Mouse (Mus musculus): ENCODE results near the gene Btbd16. TPM values are rescaled to one million over a fixed set of nuclear protein-coding genes. Genes with fewer than 3 reads are reported as not detected.

Gene Btbd16
- polyA plus RNA-seq, 1 experiment from 2014 or later = 0.11 TPM

DNA sequence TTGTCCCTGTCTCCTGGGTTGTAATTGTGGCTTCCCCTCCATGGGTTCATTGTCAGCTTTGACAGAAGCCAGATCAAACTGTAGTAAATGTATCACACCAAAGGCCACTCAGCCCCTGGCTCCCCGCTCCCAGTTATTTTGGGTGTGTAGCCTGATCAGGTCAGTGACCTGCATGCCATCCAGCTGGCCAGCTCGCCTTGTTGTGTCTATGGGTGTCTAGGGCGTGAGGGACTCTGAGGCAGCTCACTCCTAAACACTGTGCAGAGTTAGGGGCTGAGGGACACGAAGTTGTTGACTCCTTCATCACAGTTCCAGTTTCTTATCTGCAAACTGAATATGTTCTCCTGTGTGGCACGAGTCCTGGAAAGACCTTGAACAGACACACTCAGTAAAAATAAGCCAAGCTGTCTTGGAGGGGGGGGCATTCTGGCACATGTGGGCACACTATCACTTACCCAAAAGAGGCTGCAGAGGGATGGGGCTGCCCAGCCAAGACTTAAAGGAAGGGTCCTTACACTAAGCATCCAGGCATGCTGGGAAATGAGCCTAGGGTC is 7.1 kb downstream of the Btbd16 start:
- H3K4me2 ChIP-seq = no peak overlapping the region
- ATAC-seq (ENCODE audit: low read depth) = no peak
- WGBS = 75% methylated on average over 5 of the region's 5 CpGs
- no peak overlapping the region for H3K27ac ChIP-seq (replicated peaks)
- 0 out of 2 replicates have a peak, but pooled peaks cover under 1% of the 10 kb centered on the region for H3K4me1 ChIP-seq (replicated peaks)
- no peaks in the 10 kb centered on the region for H3K9me3 ChIP-seq
- no peak overlapping the region for H3K9ac ChIP-seq
- H3K36me3 ChIP-seq = no peaks in the 10 kb centered on the region
- no peak overlapping the region for H3K4me3 ChIP-seq
- H3K27me3 ChIP-seq = no peaks in the 10 kb centered on the region

DNA sequence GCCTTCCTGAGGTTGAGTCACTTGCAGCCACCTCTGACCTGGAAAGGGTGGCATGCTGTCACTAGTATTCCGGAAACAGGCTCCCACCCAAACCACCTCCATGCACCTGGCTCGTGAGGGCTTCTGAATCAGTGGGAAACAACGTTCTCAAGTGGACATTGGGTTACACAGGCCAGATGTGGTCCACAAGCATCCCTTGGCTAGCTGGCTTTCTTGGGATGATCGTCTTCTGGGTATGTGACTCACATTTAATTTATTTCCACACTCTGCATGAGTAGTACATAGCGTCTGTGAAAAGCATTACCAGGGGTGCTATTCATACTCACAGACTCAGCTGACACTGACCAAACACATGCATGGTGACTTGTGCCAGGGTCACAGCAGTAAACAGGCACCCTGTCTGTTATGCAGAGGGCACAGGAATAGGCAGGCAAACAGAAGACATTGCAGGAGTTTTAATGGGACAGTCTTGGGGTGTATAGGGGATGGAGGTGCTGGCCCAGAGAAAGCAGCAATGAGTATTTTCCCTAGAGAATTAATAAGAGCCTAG is 8.7 kb downstream of the Btbd16 start:
- no peak overlapping the region for H3K27ac ChIP-seq (replicated peaks)
- no peak overlapping the region for H3K4me3 ChIP-seq
- no peaks in the 10 kb centered on the region for H3K27me3 ChIP-seq
- no peaks in the 10 kb centered on the region for H3K36me3 ChIP-seq
- peaks cover 8% of the 10 kb centered on the region; the same call in 1 of the 2 replicates for H3K4me1 ChIP-seq (replicated peaks)
- H3K4me2 ChIP-seq = no peak overlapping the region
- no peaks in the 10 kb centered on the region for H3K9me3 ChIP-seq
- WGBS = 74% methylated on average over 5 of the region's 5 CpGs
- no peak for ATAC-seq (ENCODE audit: low read depth)
- H3K9ac ChIP-seq = no peak overlapping the region

DNA sequence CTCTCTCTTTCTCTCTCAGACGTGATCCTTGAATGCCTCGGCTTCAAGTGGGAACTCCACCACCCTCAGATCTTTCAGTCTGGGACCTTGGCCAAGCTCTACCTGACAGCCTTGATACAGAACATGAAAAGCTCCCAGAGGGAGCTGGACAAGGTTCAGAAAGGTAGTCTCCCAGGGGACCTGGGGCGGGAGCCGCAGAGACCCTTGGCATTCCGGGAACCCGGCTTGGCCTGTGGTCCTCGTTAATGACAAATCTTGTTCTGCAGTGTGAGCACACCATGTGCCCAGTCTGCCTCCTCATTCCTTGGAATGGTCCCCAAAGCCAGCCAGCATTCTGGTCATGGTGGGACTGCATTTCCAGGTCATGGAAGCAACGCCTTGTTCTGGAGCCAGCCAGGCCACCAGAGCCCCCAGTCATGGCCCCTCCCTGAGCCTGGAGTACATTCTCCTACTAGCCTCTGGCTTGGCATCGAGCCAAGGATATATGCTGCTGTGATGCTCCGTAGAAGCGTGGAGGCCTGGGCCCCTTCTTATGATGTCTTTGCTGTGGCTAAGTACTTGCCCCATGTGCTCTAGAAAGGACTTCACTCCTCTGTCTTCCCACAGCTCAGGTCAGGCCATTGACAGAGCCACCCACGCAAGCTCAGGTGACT is 12.2 kb downstream of the Btbd16 start:
- Histone ChIP-seq H3K27ac (replicated peaks) (no peak overlapping the region), H3K9me3 (no peaks in the 10 kb centered on the region)
- ATAC-seq (ENCODE audit: low read depth) = no peak

DNA sequence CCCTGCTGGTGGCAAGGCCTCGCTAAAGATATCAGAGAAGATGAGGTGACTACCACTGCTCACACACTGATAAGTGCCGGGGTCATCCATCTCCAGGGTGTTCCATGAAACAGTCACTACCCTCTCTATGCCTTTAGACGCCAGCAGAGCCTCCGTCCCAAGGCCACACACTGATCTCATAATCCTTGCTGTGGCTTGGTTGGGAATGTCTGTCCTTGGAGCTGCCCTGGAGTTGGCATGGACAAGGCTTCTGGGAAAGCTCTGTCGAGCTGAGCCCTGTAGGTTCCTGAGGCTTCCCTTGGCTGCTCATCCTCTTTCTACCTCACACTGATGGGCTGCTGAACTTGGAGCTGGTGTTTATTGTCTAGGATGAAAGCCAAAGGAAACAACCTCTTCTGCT is 12.8 kb downstream of the Btbd16 start:
- no peaks in the 10 kb centered on the region for H3K9me3 ChIP-seq
- H3K4me3 ChIP-seq = no peak overlapping the region
- ATAC-seq (ENCODE audit: low read depth) = no peak
- H3K36me3 ChIP-seq = no peaks in the 10 kb centered on the region
- WGBS = 88% methylated on average over 5 of the region's 5 CpGs
- H3K4me1 ChIP-seq (replicated peaks) = peaks cover 8% of the 10 kb centered on the region; the same call in 1 of the 2 replicates
- H3K4me2 ChIP-seq = no peak overlapping the region
- H3K9ac ChIP-seq = no peak overlapping the region
- H3K27me3 ChIP-seq = no peaks in the 10 kb centered on the region
- H3K27ac ChIP-seq (replicated peaks) = no peak overlapping the region

More for the DNA sequence above, 12.2 kb downstream of the Btbd16 start:
- Histone ChIP-seq H3K4me3 (no peak overlapping the region), H3K4me2 (no peak overlapping the region), H3K9ac (no peak overlapping the region), H3K27me3 (no peaks in the 10 kb centered on the region), H3K36me3 (no peaks in the 10 kb centered on the region), H3K4me1 (replicated peaks) (peaks cover 8% of the 10 kb centered on the region; the same call in 1 of the 2 replicates)
- 80% methylated on average over 12 of the region's 12 CpGs for WGBS

DNA sequence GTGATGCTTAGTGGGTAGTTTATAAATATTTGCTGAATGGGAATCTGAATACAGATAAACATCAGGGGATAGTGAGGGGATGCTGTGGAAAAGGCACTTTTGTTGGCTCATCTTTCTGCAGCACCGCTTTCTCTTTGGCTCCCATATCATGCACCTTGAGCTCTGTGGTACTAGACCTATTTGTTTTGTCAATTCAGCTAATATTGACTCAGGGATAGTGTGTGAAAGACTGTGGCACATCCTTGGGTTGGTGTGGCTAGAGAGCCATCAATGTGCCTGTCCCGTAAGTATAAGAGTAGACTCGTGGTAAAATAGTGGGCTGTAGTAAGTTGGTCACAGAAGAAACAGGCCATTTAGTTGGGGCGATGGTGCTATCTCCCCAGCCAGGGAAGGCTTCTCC is 13.7 kb downstream of the Btbd16 start:
- Histone ChIP-seq H3K9me3 (no peaks in the 10 kb centered on the region), H3K4me1 (replicated peaks) (peaks cover 8% of the 10 kb centered on the region; the same call in 1 of the 2 replicates), H3K4me2 (no peak overlapping the region), H3K36me3 (no peaks in the 10 kb centered on the region), H3K4me3 (no peak overlapping the region), H3K27ac (replicated peaks) (no peak overlapping the region), H3K9ac (no peak overlapping the region), H3K27me3 (no peaks in the 10 kb centered on the region)
- no peak for ATAC-seq (ENCODE audit: low read depth)
- WGBS = 95% methylated on average over 4 of the region's 4 CpGs

DNA sequence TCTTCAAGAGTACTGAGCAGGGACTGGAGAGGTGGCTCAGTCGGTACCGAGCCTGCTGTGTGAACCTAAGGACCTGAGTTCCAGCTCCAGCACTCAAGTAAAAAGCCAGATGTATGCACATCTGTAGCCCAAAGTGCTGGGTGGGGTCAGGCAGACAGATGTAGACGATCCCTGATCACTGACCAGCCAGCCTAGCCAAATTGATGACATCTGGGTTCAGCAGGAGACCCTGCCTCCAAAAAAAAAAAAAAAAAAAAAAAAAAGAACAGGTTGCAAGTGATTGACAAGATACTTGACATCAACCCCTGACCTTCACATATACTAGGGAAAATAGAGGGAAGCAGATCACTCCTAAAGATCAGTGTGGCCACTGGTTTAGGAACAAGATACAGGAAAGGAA is 15.1 kb downstream of the Btbd16 start:
- no peak overlapping the region for H3K4me2 ChIP-seq
- H3K9ac ChIP-seq = no peak overlapping the region
- no peak overlapping the region for H3K4me3 ChIP-seq
- no peak for ATAC-seq (ENCODE audit: low read depth)
- no peaks in the 10 kb centered on the region for H3K9me3 ChIP-seq
- H3K27ac ChIP-seq (replicated peaks) = no peak overlapping the region
- no peaks in the 10 kb centered on the region for H3K36me3 ChIP-seq
- H3K4me1 ChIP-seq (replicated peaks) = peaks cover 8% of the 10 kb centered on the region; the same call in 1 of the 2 replicates
- WGBS = 91% methylated on average over 3 of the region's 3 CpGs
- H3K27me3 ChIP-seq = no peaks in the 10 kb centered on the region

DNA sequence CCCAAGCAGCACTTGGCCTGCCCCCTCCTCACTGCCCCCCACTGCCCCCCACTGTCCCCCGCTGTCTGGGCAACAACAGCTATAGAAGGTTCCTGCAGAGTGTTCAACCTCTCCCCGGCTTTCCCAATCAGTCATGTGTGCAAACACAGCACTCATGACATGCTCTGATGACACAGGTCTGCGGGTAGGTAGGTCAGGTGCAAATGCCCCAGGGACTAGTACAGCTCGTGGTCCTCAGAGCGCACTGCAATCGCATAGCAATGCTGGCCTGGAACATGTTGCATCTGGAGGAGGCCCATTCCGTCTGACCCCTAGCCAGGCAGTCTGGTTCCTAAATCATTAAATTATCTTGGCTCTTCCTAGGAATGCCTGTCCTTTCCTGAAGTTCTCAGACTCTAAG is 15.6 kb downstream of the Btbd16 start:
- no peaks in the 10 kb centered on the region for H3K36me3 ChIP-seq
- ATAC-seq (ENCODE audit: low read depth) = no peak
- no peak overlapping the region for H3K4me2 ChIP-seq
- peaks cover 8% of the 10 kb centered on the region; the same call in 1 of the 2 replicates for H3K4me1 ChIP-seq (replicated peaks)
- no peak overlapping the region for H3K27ac ChIP-seq (replicated peaks)
- H3K9ac ChIP-seq = no peak overlapping the region
- WGBS = 84% methylated on average over 7 of the region's 7 CpGs
- H3K9me3 ChIP-seq = no peaks in the 10 kb centered on the region
- H3K4me3 ChIP-seq = no peak overlapping the region
- H3K27me3 ChIP-seq = no peaks in the 10 kb centered on the region

DNA sequence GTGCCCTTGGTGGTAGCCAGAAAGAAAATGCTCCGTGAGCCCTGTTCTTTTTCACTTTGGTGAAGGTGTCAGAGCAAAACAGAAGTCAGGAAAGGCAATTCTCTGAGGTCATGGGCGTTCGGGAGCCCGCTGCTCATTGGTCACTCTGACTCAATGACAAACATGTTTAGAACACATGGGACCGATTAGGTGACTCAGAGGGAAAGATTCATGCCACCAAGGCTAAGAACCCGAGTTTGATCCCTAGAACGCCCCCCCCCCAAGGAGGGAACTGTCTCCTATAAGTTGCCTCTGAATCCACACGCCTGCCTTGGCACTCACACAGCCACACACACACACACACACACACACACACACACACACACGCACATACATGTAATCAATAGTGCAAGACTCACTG is 19.8 kb downstream of the Btbd16 start:
- no peak overlapping the region for H3K27ac ChIP-seq (replicated peaks)
- H3K4me2 ChIP-seq = no peak overlapping the region
- H3K4me3 ChIP-seq = no peak overlapping the region
- H3K36me3 ChIP-seq = no peaks in the 10 kb centered on the region
- H3K4me1 ChIP-seq (replicated peaks) = no peaks in the 10 kb centered on the region; the same call in 1 of the 2 replicates
- 79% methylated on average over 9 of the region's 9 CpGs for WGBS
- H3K27me3 ChIP-seq = no peaks in the 10 kb centered on the region
- ATAC-seq (ENCODE audit: low read depth) = no peak
- H3K9me3 ChIP-seq = no peaks in the 10 kb centered on the region
- H3K9ac ChIP-seq = no peak overlapping the region

DNA sequence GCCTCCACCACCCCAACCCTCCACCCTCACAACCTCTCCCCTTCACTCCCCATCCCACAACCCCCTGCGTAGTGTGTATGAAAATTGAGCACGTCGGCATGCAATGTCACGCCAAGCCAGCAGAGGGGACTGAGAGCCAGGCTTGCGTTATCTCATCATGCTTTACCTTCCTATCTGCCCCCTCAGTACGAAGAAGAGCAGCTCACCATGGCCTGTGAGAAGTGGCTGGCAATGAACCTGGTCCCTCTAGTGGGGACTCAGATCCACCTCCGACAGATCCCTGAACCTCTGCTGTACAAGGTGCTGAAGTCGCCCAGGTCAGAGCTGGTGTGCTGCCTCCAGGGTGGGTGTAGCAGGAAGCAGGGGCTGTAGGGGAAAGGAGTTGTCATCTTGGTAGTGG is 22.9 kb downstream of the Btbd16 start:
- Histone ChIP-seq H3K27ac (replicated peaks) (no peak overlapping the region), H3K27me3 (no peaks in the 10 kb centered on the region), H3K4me3 (no peak overlapping the region), H3K9me3 (no peaks in the 10 kb centered on the region), H3K4me1 (replicated peaks) (no peaks in the 10 kb centered on the region; the same call in 1 of the 2 replicates), H3K36me3 (no peaks in the 10 kb centered on the region), H3K4me2 (no peak overlapping the region), H3K9ac (no peak overlapping the region)
- 75% methylated on average over 8 of the region's 8 CpGs for WGBS
- no peak for ATAC-seq (ENCODE audit: low read depth)

DNA sequence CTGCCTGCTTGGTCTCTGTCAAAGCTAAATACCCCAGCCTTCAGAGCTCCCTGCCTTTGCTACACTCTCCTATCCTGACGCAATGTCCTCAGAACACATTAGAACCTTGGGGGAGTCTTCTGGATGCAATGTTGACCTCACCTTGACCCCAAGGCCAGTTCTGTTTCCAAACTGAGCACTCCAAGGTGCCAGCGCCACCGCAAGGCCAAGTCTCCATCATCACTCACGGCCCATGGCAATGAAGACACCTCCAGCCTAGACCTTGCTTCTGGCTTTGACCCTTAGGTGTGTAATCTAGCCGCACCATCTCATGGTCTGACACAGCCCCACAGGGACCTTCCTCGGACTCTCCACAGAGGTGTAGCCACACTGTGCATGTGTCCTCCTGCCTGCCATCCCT is 23.7 kb downstream of the Btbd16 start:
- no peak overlapping the region for H3K9ac ChIP-seq
- H3K9me3 ChIP-seq = no peaks in the 10 kb centered on the region
- no peak overlapping the region for H3K4me3 ChIP-seq
- H3K27me3 ChIP-seq = no peaks in the 10 kb centered on the region
- H3K4me2 ChIP-seq = no peak overlapping the region
- WGBS = 89% methylated on average over 6 of the region's 6 CpGs
- H3K4me1 ChIP-seq (replicated peaks) = no peaks in the 10 kb centered on the region; the same call in 1 of the 2 replicates
- H3K36me3 ChIP-seq = no peaks in the 10 kb centered on the region
- ATAC-seq (ENCODE audit: low read depth) = no peak
- no peak overlapping the region for H3K27ac ChIP-seq (replicated peaks)

DNA sequence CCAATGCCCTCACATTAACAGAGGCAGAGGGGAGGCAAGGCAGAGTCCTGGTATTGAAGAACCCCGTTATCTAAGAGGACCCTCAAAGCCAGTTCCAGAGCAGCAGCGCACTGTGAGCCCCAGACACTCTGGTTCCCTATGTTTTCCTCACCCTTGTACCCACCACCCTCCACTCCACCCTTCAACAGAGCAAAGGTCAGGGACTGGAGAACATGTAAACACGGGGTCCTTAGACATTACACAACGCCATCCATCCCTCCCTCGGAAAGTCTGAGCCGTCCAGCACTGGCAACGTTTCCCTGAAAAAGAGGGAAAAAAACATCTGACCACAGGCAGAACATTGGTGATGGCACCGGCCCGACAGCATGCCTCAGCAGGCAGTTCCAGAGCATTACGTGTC is 25.5 kb downstream of the Btbd16 start:
- Histone ChIP-seq H3K4me2 (no peak overlapping the region), H3K9me3 (no peaks in the 10 kb centered on the region), H3K27me3 (no peaks in the 10 kb centered on the region), H3K27ac (replicated peaks) (no peak overlapping the region), H3K4me3 (no peak overlapping the region), H3K9ac (no peak overlapping the region), H3K36me3 (no peaks in the 10 kb centered on the region), H3K4me1 (replicated peaks) (no peaks in the 10 kb centered on the region; the same call in 1 of the 2 replicates)
- ATAC-seq (ENCODE audit: low read depth) = no peak
- 89% methylated on average over 10 of the region's 10 CpGs for WGBS

DNA sequence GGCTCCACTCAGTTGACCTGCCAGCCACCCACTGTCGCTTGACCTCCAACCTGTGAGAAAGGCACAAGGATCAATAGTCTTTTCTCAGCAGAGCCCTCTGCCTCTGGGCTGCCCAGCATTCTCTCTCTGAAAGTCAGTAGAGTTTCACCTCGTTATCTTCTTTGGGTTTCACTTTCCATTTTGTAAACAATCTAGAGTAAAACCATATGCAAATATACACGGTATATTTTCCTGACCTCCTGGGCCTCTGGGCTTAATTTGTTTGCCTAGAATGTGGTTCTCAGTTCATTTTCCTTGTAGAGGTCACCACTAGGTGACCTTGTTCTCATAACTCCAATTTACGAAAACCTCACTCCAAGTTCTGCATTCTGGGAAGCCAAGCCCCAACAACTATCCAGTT is 26.8 kb downstream of the Btbd16 start:
- no peaks in the 10 kb centered on the region for H3K9me3 ChIP-seq
- no peak overlapping the region for H3K27ac ChIP-seq (replicated peaks)
- H3K4me3 ChIP-seq = no peak overlapping the region
- H3K4me1 ChIP-seq (replicated peaks) = no peaks in the 10 kb centered on the region
- no peak overlapping the region for H3K4me2 ChIP-seq
- no peaks in the 10 kb centered on the region for H3K36me3 ChIP-seq
- ATAC-seq (ENCODE audit: low read depth) = no peak
- H3K27me3 ChIP-seq = no peaks in the 10 kb centered on the region
- 90% methylated on average over 4 of the region's 4 CpGs for WGBS
- no peak overlapping the region for H3K9ac ChIP-seq

Measured in neural tube, embryonic 13.5 days (tissue).